Mouse (Mus musculus) erythroblast, embryonic 14.5 days (primary cell): ENCODE data around the gene Usp27x. TPM values are rescaled to one million over a fixed set of nuclear protein-coding genes. Genes with fewer than 3 reads are reported as not detected.

Source experiments
- H3K27me3 ChIP-seq: 2 replicates; pipeline ENCODE4 v1.6.1; 2012; ENCODE audit warnings: inconsistent platforms; ENCODE audit not compliant: control insufficient read depth
- H3K36me3 ChIP-seq: 2 replicates; pipeline ENCODE4 v1.6.1; 2012; ENCODE audit warnings: mild to moderate bottlenecking, inconsistent platforms; ENCODE audit not compliant: control insufficient read depth
- H3K4me1 ChIP-seq: 2 replicates; pipeline ENCODE4 v1.6.1; 2012; ENCODE audit warnings: inconsistent platforms; ENCODE audit not compliant: control insufficient read depth
- H3K4me3 ChIP-seq: replicated peaks from 2 replicates; pipeline ENCODE3; 2012; ENCODE audit warnings: moderate library complexity, mild to moderate bottlenecking, inconsistent platforms
- H3K9me3 ChIP-seq: 2 replicates; pipeline ENCODE4 v1.6.1; 2012; ENCODE audit warnings: low read length, inconsistent platforms, mixed read lengths; ENCODE audit not compliant: control insufficient read depth
- GATA1 ChIP-seq: IDR thresholded peaks from 2 replicates; pipeline ENCODE4 v1.6.1; 2012; ENCODE audit warnings: low read length, inconsistent platforms, mixed read lengths
- TAL1 ChIP-seq: IDR thresholded peaks from 3 replicates; pipeline ENCODE4 v1.6.1; 2012; ENCODE audit warnings: low read length, inconsistent platforms, mixed read lengths
- polyA plus RNA-seq: library from polyadenylated mRNA; stranded (reverse); fragments of >175 nt; gene quantifications from 2 replicates; pipeline ENCODE4 v1.2.3, GENCODE M21; 2012

Usp27x gene
- not detected in 2 replicates for polyA plus RNA-seq

- H3K9me3 ChIP-seq: peaks cover 6% of the 10 kb centered on the region
- H3K27me3 ChIP-seq: peaks cover 31% of the 10 kb centered on the region
- peak within 1 kb of the TSS; percentile 63 for H3K4me3 ChIP-seq
- peaks cover 9% of the 10 kb centered on the region for H3K4me1 ChIP-seq
- TF ChIP-seq TAL1: no peak
- no peak for TF ChIP-seq GATA1
- H3K36me3 ChIP-seq: no peaks in the 10 kb centered on the region
Measured at GRCm38 (mm10) chrX:7375716-7376480, at the start of gene Usp27x. TSS of gene Usp27x (minus strand) at chrX:7375830.

- no peaks in the 10 kb centered on the region for H3K27me3 ChIP-seq
- no peaks in the 10 kb centered on the region for H3K9me3 ChIP-seq
- peaks cover 4% of the 10 kb centered on the region for H3K4me1 ChIP-seq
- H3K4me3 ChIP-seq: peak overlapping the region; percentile 61
- TF ChIP-seq GATA1 (no peak), TAL1 (no peak)
- H3K36me3 ChIP-seq: no peaks in the 10 kb centered on the region
Measured at GRCm38 (mm10) chrX:7422691-7423111, 47.1 kb upstream of the Usp27x start.

DNA sequence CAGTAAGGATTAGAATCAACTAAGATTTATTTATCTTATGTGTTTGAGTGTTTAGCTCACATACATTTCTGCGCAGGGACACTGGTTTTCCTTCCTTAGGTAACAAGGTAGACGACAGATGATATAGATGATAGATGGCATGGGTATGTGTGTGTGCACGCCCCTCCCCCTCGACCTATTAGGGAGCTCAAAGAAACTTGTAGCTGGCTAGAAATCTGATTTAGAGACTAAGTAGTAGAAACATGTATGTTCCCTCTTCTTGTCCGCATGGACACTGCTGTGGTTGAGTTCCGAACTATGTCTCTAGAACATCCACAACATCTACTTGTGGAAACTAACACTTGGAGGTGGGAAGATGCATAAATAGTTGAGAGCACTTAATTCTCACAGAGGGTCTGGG, 46.5 kb upstream of the Usp27x start:
- Histone ChIP-seq H3K9me3 (no peaks in the 10 kb centered on the region), H3K36me3 (no peaks in the 10 kb centered on the region), H3K4me1 (peaks cover 4% of the 10 kb centered on the region), H3K27me3 (no peaks in the 10 kb centered on the region), H3K4me3 (peak overlapping the region; percentile 61)
- no peak for TF ChIP-seq GATA1
- TF ChIP-seq TAL1: no peak

GRCm38 (mm10) chrX:7421016-7421415, 45.4 kb upstream of the Usp27x start:
- H3K4me3 ChIP-seq: no peak overlapping the region
- no peaks in the 10 kb centered on the region for H3K36me3 ChIP-seq
- no peaks in the 10 kb centered on the region for H3K27me3 ChIP-seq
- TF ChIP-seq GATA1: no peak
- no peak for TF ChIP-seq TAL1
- H3K9me3 ChIP-seq: no peaks in the 10 kb centered on the region
- peaks cover 4% of the 10 kb centered on the region for H3K4me1 ChIP-seq

DNA sequence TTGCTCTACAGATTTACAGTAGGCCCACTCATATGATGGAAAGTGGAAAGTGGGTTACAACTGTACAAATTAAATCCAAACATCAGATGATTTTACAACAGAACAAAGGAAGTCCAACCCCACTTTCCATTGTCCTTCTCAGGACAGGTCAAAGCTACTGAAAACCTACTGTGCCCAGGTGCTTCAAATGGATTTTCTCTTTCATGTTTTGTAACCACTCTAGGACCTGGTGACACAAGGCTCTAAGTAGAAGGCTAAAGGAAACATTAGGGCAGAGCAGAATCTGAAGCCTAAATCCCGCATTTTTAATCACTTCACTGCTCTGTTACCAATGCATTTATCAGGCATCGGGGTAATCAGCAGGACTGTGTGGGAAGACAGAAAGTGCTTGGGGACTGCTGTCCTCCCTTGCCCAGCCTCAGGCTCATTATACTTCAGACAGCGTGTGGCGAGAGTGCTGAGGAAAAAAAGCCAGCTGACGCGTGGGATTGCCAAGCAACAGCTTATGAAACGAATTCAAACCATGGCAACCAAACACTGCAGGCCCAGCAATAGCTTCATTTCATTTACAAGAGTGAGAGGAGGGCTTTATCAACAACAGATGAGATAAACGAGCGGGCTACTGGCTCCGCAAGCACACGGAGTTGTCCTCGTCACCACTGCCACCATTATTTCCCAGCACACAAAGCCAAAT, 40.7 kb upstream of the Usp27x start:
- H3K9me3 ChIP-seq: no peaks in the 10 kb centered on the region
- H3K4me1 ChIP-seq: no peaks in the 10 kb centered on the region
- no peaks in the 10 kb centered on the region for H3K27me3 ChIP-seq
- TF ChIP-seq GATA1 (no peak), TAL1 (no peak)
- no peaks in the 10 kb centered on the region for H3K36me3 ChIP-seq
- no peak overlapping the region for H3K4me3 ChIP-seq

DNA sequence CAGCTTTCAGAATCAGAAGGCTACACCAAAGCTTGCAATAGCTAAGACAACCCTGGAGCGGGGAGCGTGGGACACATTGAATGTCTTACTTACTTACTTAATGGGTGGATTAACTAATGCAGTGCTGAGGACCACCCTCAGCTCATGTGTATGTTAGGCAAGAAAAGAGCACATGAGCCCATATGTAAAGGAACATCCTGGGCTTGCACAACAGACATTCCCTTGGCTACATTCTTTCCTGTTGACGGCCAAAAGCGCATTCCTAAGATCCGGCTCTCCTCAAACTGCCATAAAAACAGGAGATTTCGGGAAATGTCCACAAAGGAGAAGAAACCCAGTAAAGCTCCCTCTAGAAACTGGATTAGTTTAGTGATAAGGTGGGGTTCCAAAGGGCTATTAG, 39.7 kb upstream of the Usp27x start:
- TF ChIP-seq TAL1: no peak
- TF ChIP-seq GATA1: no peak
- Histone ChIP-seq H3K27me3 (no peaks in the 10 kb centered on the region), H3K4me1 (no peaks in the 10 kb centered on the region), H3K36me3 (no peaks in the 10 kb centered on the region), H3K4me3 (no peak overlapping the region), H3K9me3 (no peaks in the 10 kb centered on the region)

GRCm38 (mm10) chrX:7412239-7413033, 36.8 kb upstream of the Usp27x start:
- Histone ChIP-seq H3K4me1 (no peaks in the 10 kb centered on the region), H3K36me3 (no peaks in the 10 kb centered on the region), H3K9me3 (no peaks in the 10 kb centered on the region), H3K4me3 (no peak overlapping the region), H3K27me3 (no peaks in the 10 kb centered on the region)
- TF ChIP-seq TAL1: no peak
- TF ChIP-seq GATA1: no peak

- peaks cover 6% of the 10 kb centered on the region for H3K9me3 ChIP-seq
- TF ChIP-seq TAL1 (no peak), GATA1 (no peak)
- H3K27me3 ChIP-seq: peaks cover 31% of the 10 kb centered on the region
- peaks cover 9% of the 10 kb centered on the region for H3K4me1 ChIP-seq
- no peaks in the 10 kb centered on the region for H3K36me3 ChIP-seq
- H3K4me3 ChIP-seq: no peak overlapping the region
Measured at GRCm38 (mm10) chrX:7376586-7376985, 956 bp upstream of the Usp27x start.

DNA sequence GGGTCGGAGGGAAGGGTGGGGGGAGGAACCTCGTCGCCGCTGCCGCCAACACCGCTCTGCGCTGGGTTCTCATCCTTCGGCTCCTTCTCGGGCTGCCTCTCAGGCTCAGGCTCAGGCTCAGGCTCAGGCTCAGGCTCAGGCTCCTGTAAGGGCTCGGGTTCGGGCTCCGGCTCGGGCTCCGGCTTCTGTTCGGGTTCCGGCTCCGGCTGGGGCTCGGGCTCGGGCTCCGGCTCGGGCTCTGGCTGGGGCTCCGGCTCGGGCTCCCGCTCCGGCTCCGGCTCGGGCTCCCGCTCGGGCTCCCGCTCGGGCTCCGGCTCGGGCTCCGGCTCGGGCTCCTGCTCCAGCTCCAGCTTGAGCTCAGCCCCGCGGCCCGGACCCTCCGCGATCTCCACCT, 311 bp downstream of the Usp27x start:
- H3K9me3 ChIP-seq: peaks cover 6% of the 10 kb centered on the region
- peaks cover 31% of the 10 kb centered on the region for H3K27me3 ChIP-seq
- no peaks in the 10 kb centered on the region for H3K36me3 ChIP-seq
- TF ChIP-seq GATA1 (no peak), TAL1 (no peak)
- peaks cover 9% of the 10 kb centered on the region for H3K4me1 ChIP-seq
- peak overlapping the region; percentile 63 for H3K4me3 ChIP-seq
